Mouse (Mus musculus): ENCODE results near the gene 2610001J05Rik.

- TF ChIP-seq POLR2A (IDR thresholded peaks at IDR 0.05; ENCODE audit: borderline replicate concordance, insufficient read depth, low read length): no peak
- TF ChIP-seq CTCF (IDR thresholded peaks at IDR 0.05; ENCODE audit: borderline replicate concordance, insufficient read depth, low read depth, low read length): no peak
Measured at GRCm38 (mm10) chr6:13853244-13853643, 18.1 kb downstream of the 2610001J05Rik start.

All from cerebellum, adult 2 months (tissue).